Mouse (Mus musculus): ENCODE measurements at regions not wholly inside any gene's neighbourhood (a gene's known extent, or its start where the extent isn't known, plus 50 kb on each side); places are given as distances from the start of the nearest gene placed in this dataset.

- TF ChIP-seq CTCF (IDR thresholded peaks at IDR 0.05; ENCODE audit: low read depth) = no peak
- no peak for TF ChIP-seq EP300 (optimal IDR thresholded peaks at IDR 0.05)
These were observed 173.4 kb upstream of the Ccdc122 start for GRCm38 (mm10) chr14:76863035-76863706.

Data from stomach, postnatal 0 days (tissue).